Mouse (Mus musculus) kidney, embryonic 14.5 days (tissue): ENCODE results near the gene Zmym2. TPM values are rescaled to one million over a fixed set of nuclear protein-coding genes. Genes with fewer than 3 reads are reported as not detected.
"Not testable (repeated sequence)": the region's sequence is repeated elsewhere in the genome, so short reads cannot be mapped to it uniquely, and the experiment has no call there.

ENCODE experiments used
- ATAC-seq: fragments of 200-750 bp; cut with Nextera tagmentation; 2 replicates; pipeline ENCODE4 v1.8.0; 2017; ENCODE audit warnings: moderate number of reproducible peaks, mild to moderate bottlenecking, moderate TSS enrichment, moderate library complexity; ENCODE audit not compliant: low FRiP score, low TSS enrichment
- H3K27ac ChIP-seq: fragments of 300-500 bp; sonication (generic); 2 replicates; pipeline ENCODE4 v1.5.1; 2014; ENCODE audit warnings: low read depth, mild to moderate bottlenecking, low read length, moderate library complexity, mixed read lengths
- H3K27me3 ChIP-seq: fragments of 300-500 bp; sonication (generic); 2 replicates; pipeline ENCODE4 v1.6.1; 2014; ENCODE audit warnings: mild to moderate bottlenecking, low read length; ENCODE audit not compliant: control insufficient read depth, insufficient read depth
- H3K36me3 ChIP-seq: fragments of 300-500 bp; sonication (generic); 2 replicates; pipeline ENCODE4 v1.6.1; 2014; ENCODE audit warnings: low read length, mixed read lengths; ENCODE audit not compliant: control insufficient read depth, insufficient read depth
- H3K4me1 ChIP-seq: fragments of 300-500 bp; sonication (generic); 2 replicates; pipeline ENCODE4 v1.6.1; 2014; ENCODE audit warnings: low read length, mixed read lengths; ENCODE audit not compliant: control insufficient read depth, insufficient read depth
- H3K4me2 ChIP-seq: fragments of 300-500 bp; sonication (generic); replicated peaks from 2 replicates; pipeline ENCODE4 v1.6.1; 2014; ENCODE audit warnings: low read depth, mild to moderate bottlenecking, low read length
- H3K4me3 ChIP-seq: fragments of 300-500 bp; sonication (generic); 2 replicates; pipeline ENCODE4 v1.5.1; 2014; ENCODE audit warnings: mild to moderate bottlenecking, low read length
- H3K9ac ChIP-seq: fragments of 300-500 bp; sonication (generic); 2 replicates; pipeline ENCODE4 v1.6.1; 2014; ENCODE audit warnings: low read depth, mild to moderate bottlenecking, low read length, moderate library complexity
- H3K9me3 ChIP-seq: fragments of 300-500 bp; sonication (generic); 2 replicates; pipeline ENCODE4 v1.6.1; 2016; ENCODE audit warnings: low read length; ENCODE audit not compliant: control insufficient read depth
- WGBS: fragments of 180-500 bp; shearing (Covaris S2); extraction: QIAGEN DNeasy Blood & Tissue Kit; methylation state at CpG from one replicate; pipeline ENCODE4 v1.1.7; 2014; 5-methylcytosine and 5-hydroxymethylcytosine counted together
- polyA plus RNA-seq: library from polyadenylated mRNA; unstranded; fragments of >200 nt; fragmentation: Nextera tagmentation; extraction: Ambion mirVana; gene quantifications from 2 replicates; pipeline ENCODE4 v1.2.1, GENCODE M21; 2014

The Zmym2 gene
- polyA plus RNA-seq, result 37.1 and 50.5 TPM in 2 replicates

- H3K9ac ChIP-seq, result peak within 1 kb of the TSS; percentile 86
- H3K36me3 ChIP-seq, result peaks cover 19% of the 10 kb centered on the region; the same call in 1 of the 2 replicates
- H3K27ac ChIP-seq, result peak within 1 kb of the TSS; percentile 99
- not testable (repeated sequence) for H3K4me1 ChIP-seq, H3K27me3 ChIP-seq, H3K9me3 ChIP-seq
- ATAC-seq, result peak; percentile 7
- under 1% methylated on average over 36 of the region's 87 CpGs for WGBS
- H3K4me2 ChIP-seq, result peak within 1 kb of the TSS; percentile 74
- peak within 1 kb of the TSS; percentile 75 for H3K4me3 ChIP-seq
Observed at GRCm38 (mm10) chr14:56886594-56887513, at the start of gene Zmym2. Zmym2 (plus strand) TSS chr14:56886653.

GRCm38 (mm10) chr14:56844033-56844432 is 42.4 kb upstream of the Zmym2 start:
- Histone ChIP-seq H3K4me2 (no peak overlapping the region), H3K4me1 (peaks cover 3% of the 10 kb centered on the region; the same call in 1 of the 2 replicates), H3K4me3 (no peak overlapping the region), H3K9ac (no peak overlapping the region), H3K36me3 (no peaks in the 10 kb centered on the region), H3K27ac (no peak overlapping the region), H3K27me3 (no peaks in the 10 kb centered on the region), H3K9me3 (no peaks in the 10 kb centered on the region)
- no peak for ATAC-seq
- 24% methylated on average over 4 of the region's 4 CpGs for WGBS

- ATAC-seq, result no peak
- no peak overlapping the region for H3K4me2 ChIP-seq
- H3K27me3 ChIP-seq, result no peaks in the 10 kb centered on the region
- H3K4me1 ChIP-seq, result peaks cover 3% of the 10 kb centered on the region; the same call in 1 of the 2 replicates
- WGBS, result 15% methylated on average over 2 of the region's 2 CpGs
- no peak overlapping the region for H3K9ac ChIP-seq
- H3K27ac ChIP-seq, result no peak overlapping the region
- H3K9me3 ChIP-seq, result no peaks in the 10 kb centered on the region
- no peak overlapping the region for H3K4me3 ChIP-seq
- H3K36me3 ChIP-seq, result no peaks in the 10 kb centered on the region
Observed at GRCm38 (mm10) chr14:56844507-56844906, 41.9 kb upstream of the Zmym2 start.

- H3K9ac ChIP-seq, result no peak overlapping the region
- H3K4me1 ChIP-seq, result peaks cover 3% of the 10 kb centered on the region; the same call in 1 of the 2 replicates
- 62% methylated on average over 2 of the region's 2 CpGs for whole genome bisulfite sequencing
- H3K27ac ChIP-seq, result no peak overlapping the region
- H3K9me3 ChIP-seq, result peaks cover 4% of the 10 kb centered on the region; the same call in 1 of the 2 replicates
- no peaks in the 10 kb centered on the region for H3K36me3 ChIP-seq
- no peak overlapping the region for H3K4me2 ChIP-seq
- H3K27me3 ChIP-seq, result no peaks in the 10 kb centered on the region
- no peak for ATAC-seq
- H3K4me3 ChIP-seq, result no peak overlapping the region
Observed at GRCm38 (mm10) chr14:56848322-56848721, 38.1 kb upstream of the Zmym2 start.

- no peak overlapping the region for H3K4me3 ChIP-seq
Observed at GRCm38 (mm10) chr14:56849681-56850080, 36.8 kb upstream of the Zmym2 start.

GRCm38 (mm10) chr14:56864041-56864440 is 22.4 kb upstream of the Zmym2 start:
- no peak overlapping the region for H3K4me2 ChIP-seq

More at GRCm38 (mm10) chr14:56849681-56850080, 36.8 kb upstream of the Zmym2 start:
- Histone ChIP-seq H3K9me3 (peaks cover 17% of the 10 kb centered on the region), H3K36me3 (no peaks in the 10 kb centered on the region), H3K9ac (no peak overlapping the region), H3K27me3 (no peaks in the 10 kb centered on the region), H3K4me2 (no peak overlapping the region), H3K27ac (no peak overlapping the region), H3K4me1 (no peaks in the 10 kb centered on the region)
- ATAC-seq, result no peak
- 66% methylated on average over 2 of the region's 2 CpGs for WGBS

GRCm38 (mm10) chr14:56864641-56865040 is 21.8 kb upstream of the Zmym2 start:
- peak overlapping the region; percentile 31; the same call in 1 of the 2 replicates for H3K9ac ChIP-seq
- no peak for ATAC-seq
- H3K9me3 ChIP-seq, result no peaks in the 10 kb centered on the region
- H3K27me3 ChIP-seq, result no peaks in the 10 kb centered on the region
- peak overlapping the region; percentile 74 for H3K4me2 ChIP-seq
- no peaks in the 10 kb centered on the region for H3K36me3 ChIP-seq
- no peaks in the 10 kb centered on the region for H3K4me1 ChIP-seq
- H3K27ac ChIP-seq, result no peak overlapping the region
- 4% methylated on average over 13 of the region's 13 CpGs for WGBS
- peak overlapping the region; percentile 41 for H3K4me3 ChIP-seq

More at GRCm38 (mm10) chr14:56864041-56864440, 22.4 kb upstream of the Zmym2 start:
- Histone ChIP-seq H3K9me3 (no peaks in the 10 kb centered on the region), H3K4me3 (no peak overlapping the region), H3K36me3 (no peaks in the 10 kb centered on the region), H3K9ac (no peak overlapping the region), H3K27ac (no peak overlapping the region), H3K4me1 (no peaks in the 10 kb centered on the region), H3K27me3 (no peaks in the 10 kb centered on the region)
- ATAC-seq, result no peak
- 49% methylated on average over 8 of the region's 8 CpGs for WGBS

- Histone ChIP-seq H3K4me3 (peak overlapping the region; percentile 41), H3K4me2 (peak overlapping the region; percentile 74), H3K9ac (peak overlapping the region; percentile 31; the same call in 1 of the 2 replicates)
- not testable (repeated sequence) for H3K9me3 ChIP-seq, H3K27ac ChIP-seq, H3K36me3 ChIP-seq, H3K27me3 ChIP-seq, H3K4me1 ChIP-seq, ATAC-seq
- 2% methylated on average over 28 of the region's 30 CpGs for WGBS
Observed at GRCm38 (mm10) chr14:56865112-56865511, 21.3 kb upstream of the Zmym2 start.

GRCm38 (mm10) chr14:56873525-56873924 is 12.9 kb upstream of the Zmym2 start:
- Histone ChIP-seq H3K27ac (no peak overlapping the region), H3K9me3 (0 out of 2 replicates have a peak, but pooled peaks cover 3% of the 10 kb centered on the region), H3K36me3 (no peaks in the 10 kb centered on the region), H3K27me3 (no peaks in the 10 kb centered on the region), H3K4me1 (no peaks in the 10 kb centered on the region), H3K9ac (no peak overlapping the region), H3K4me2 (no peak overlapping the region), H3K4me3 (no peak overlapping the region)
- 86% methylated on average over 5 of the region's 5 CpGs for WGBS
- no peak for ATAC-seq
